Mouse (Mus musculus) testis, postnatal 10 days (tissue): ENCODE measurements around the gene Dtd1.

ENCODE experiments used
- DNase-seq: peaks from one replicate; pipeline ENCODE4 v3.0.0; 2021; ENCODE audit warnings: low spot score

Dtd1 gene

DNA sequence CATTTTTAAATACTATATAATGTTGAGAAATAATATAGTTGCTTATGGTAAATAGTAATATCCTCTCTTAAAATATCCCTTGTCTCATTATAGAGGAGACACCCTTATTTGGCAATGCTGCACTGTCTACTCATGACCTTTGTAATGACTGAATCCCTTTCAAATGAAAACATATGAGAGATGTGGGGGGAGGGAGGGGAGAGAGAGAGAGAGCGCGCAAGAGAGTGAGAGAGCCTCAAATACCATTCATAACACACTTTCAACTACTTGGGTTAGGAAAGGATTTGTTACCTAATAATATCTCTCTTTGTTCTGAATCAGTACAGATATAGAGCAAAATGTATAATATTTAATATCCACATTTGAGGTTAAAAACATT is 169.4 kb downstream of the Dtd1 start:
- DNase-seq = no peak

- no peak for DNase-seq
Measured at GRCm38 (mm10) chr2:144769556-144769955, 169.9 kb downstream of the Dtd1 start.

- no peak for DNase-seq
Measured at GRCm38 (mm10) chr2:144770452-144770941, 170.8 kb downstream of the Dtd1 start.

- no peak for DNase-seq
Measured at GRCm38 (mm10) chr2:144771841-144772240, 172.1 kb downstream of the Dtd1 start.

GRCm38 (mm10) chr2:144774636-144775160 is 175.0 kb downstream of the Dtd1 start:
- no peak for DNase-seq

GRCm38 (mm10) chr2:144775626-144776025 is 175.9 kb downstream of the Dtd1 start:
- DNase-seq = no peak

DNA sequence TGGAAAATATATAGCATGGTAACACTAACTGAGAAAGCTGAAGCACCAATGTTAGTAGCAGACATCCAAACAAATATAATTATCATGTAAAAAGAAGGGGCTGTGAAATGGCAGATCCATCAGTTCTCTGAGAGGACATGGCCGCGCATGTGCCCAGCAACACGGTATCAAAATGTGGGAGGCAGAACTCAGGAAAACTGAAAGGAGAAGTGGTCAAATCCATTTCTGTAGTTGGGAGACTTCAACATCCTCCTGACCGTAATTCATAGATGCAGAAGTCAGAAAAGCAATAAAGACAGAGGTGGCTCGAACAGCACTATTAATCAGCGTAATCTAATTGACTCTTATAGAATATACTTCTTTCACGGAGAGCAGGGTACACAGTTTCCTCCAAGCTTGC is 179.6 kb downstream of the Dtd1 start:
- no peak for DNase-seq

DNA sequence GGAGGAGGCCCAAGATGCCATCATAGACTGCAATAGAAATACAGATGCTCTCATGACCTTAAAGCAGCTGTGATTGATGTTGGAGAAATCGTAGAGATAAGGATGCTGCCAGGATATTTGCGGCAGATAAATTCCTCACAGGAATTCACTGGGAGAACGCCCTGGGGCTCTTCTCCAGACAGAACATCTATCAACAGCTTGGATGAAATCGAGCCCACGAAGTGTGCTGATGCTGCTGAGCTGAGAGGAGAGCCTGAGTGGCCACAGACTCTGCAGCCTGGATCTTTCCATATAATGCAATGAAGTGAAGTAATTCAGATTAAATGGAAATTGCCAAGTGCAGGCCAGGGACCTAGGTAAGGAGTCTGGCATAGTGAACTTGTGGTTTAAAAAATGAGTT is 181.0 kb downstream of the Dtd1 start:
- no peak for DNase-seq

DNA sequence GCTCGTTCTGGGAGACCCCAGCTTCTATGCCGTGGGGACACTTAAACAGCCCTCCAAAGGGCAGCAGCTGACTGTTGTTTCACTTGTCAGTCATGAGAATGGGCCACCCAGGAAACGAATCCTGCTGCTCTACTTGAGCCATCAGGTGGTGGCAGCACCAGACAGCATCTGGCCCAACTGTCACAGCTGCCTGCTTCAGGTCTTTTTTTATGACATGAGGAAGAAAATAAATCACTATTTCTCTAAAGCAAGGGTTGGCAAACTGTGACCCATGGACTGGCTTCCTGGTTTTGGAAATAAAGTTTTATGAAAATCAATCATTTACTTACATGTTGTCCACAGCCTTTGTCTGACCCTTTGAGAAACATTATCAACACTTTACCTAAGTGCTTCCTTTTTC is 182.2 kb downstream of the Dtd1 start:
- DNase-seq = no peak

GRCm38 (mm10) chr2:144782481-144782880 is 182.8 kb downstream of the Dtd1 start:
- no peak for DNase-seq

- no peak for DNase-seq
Measured at GRCm38 (mm10) chr2:144783190-144783589, 183.5 kb downstream of the Dtd1 start.

- no peak for DNase-seq
Measured at GRCm38 (mm10) chr2:144783831-144784230, 184.1 kb downstream of the Dtd1 start.

- no peak for DNase-seq
Measured at GRCm38 (mm10) chr2:144791671-144792294, 192.1 kb downstream of the Dtd1 start.

- no peak for DNase-seq
Measured at GRCm38 (mm10) chr2:144797515-144797914, 197.8 kb downstream of the Dtd1 start.

GRCm38 (mm10) chr2:144807766-144808754 is 208.4 kb downstream of the Dtd1 start:
- no peak for DNase-seq
